Mouse (Mus musculus) E14TG2a.4 (cell line): ENCODE results near the gene Notch1.
A peak's percentile ranks its signal among the peaks of the same experiment; 100 is the strongest.

Source experiments
- H3K27me3 ChIP-seq: 2 replicates; pipeline ENCODE4 v1.6.1; 2014; ENCODE audit warnings: low read length, control low read depth; ENCODE audit not compliant: insufficient read depth
- H3K36me3 ChIP-seq: 2 replicates; pipeline ENCODE4 v1.6.1; 2014; ENCODE audit warnings: low read length, control low read depth; ENCODE audit not compliant: insufficient read depth
- H3K4me1 ChIP-seq: replicated peaks from 2 replicates; pipeline ENCODE4 v1.6.1; 2014; ENCODE audit warnings: low read depth, low read length, control low read depth
- H3K4me3 ChIP-seq: replicated peaks from 2 replicates; pipeline ENCODE4 v1.5.1; 2014; ENCODE audit warnings: mild to moderate bottlenecking, low read length
- H3K9me3 ChIP-seq: 2 replicates; pipeline ENCODE4 v1.6.1; 2014; ENCODE audit warnings: low read length, control low read depth
- CTCF ChIP-seq: conservative IDR thresholded peaks from 2 replicates; pipeline ENCODE4 v1.5.1; 2014; ENCODE audit warnings: low read length
- NANOG ChIP-seq: IDR thresholded peaks from 2 replicates; pipeline ENCODE4 v1.6.1; 2014; ENCODE audit warnings: borderline replicate concordance, low read length, mixed read lengths
- POU5F1 ChIP-seq: IDR thresholded peaks from 2 replicates; pipeline ENCODE4 v1.6.1; 2014; ENCODE audit warnings: low read length, borderline replicate concordance

Gene Notch1

GRCm38 (mm10) chr2:26501651-26502141 is 14.8 kb downstream of the Notch1 start:
- Histone ChIP-seq H3K4me3 (peak overlapping the region; percentile 97), H3K9me3 (no peaks in the 10 kb centered on the region), H3K36me3 (peaks cover 37% of the 10 kb centered on the region), H3K27me3 (peaks cover 11% of the 10 kb centered on the region), H3K4me1 (peaks cover 84% of the 10 kb centered on the region)
- no peak for TF ChIP-seq NANOG
- no peak for TF ChIP-seq CTCF
- TF ChIP-seq POU5F1 = no peak

GRCm38 (mm10) chr2:26500599-26501370 is 15.7 kb downstream of the Notch1 start:
- no peaks in the 10 kb centered on the region for H3K9me3 ChIP-seq
- no peak for TF ChIP-seq CTCF
- 0 out of 2 replicates have a peak, but pooled peaks have one; percentile 8 for TF ChIP-seq NANOG
- peaks cover 84% of the 10 kb centered on the region for H3K4me1 ChIP-seq
- H3K27me3 ChIP-seq = peaks cover 11% of the 10 kb centered on the region
- H3K36me3 ChIP-seq = peaks cover 46% of the 10 kb centered on the region
- H3K4me3 ChIP-seq = peak overlapping the region; percentile 97

- Histone ChIP-seq H3K4me3 (peak overlapping the region; percentile 97), H3K9me3 (no peaks in the 10 kb centered on the region), H3K27me3 (peaks cover 9% of the 10 kb centered on the region), H3K36me3 (peaks cover 51% of the 10 kb centered on the region), H3K4me1 (peaks cover 84% of the 10 kb centered on the region)
- TF ChIP-seq NANOG (no peak), CTCF (no peak), POU5F1 (no peak)
These were observed 16.4 kb downstream of the Notch1 start for GRCm38 (mm10) chr2:26500027-26500598.

DNA sequence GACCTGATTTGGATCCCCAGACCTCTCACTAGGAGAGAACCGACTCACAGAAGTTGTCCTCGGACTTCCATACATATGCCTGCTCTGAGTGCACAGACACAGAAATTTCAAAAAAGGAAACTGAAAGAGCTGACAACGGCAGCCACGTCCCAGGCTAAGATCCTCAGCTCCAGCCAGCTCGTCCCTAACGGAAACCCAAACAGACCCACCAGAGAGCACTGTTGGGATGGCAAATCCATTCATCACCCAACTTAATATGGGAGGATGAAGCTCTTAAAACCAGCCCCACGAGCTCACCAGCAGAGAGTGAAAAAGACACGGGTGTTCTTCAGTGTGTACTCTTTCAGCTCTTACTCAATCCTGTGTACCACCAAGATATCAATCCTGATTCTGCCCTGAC is 17.8 kb downstream of the Notch1 start:
- H3K36me3 ChIP-seq = peaks cover 58% of the 10 kb centered on the region
- no peak overlapping the region for H3K4me3 ChIP-seq
- peaks cover 87% of the 10 kb centered on the region for H3K4me1 ChIP-seq
- peaks cover 8% of the 10 kb centered on the region; the same call in 1 of the 2 replicates for H3K27me3 ChIP-seq
- no peaks in the 10 kb centered on the region for H3K9me3 ChIP-seq
- TF ChIP-seq NANOG = no peak

DNA sequence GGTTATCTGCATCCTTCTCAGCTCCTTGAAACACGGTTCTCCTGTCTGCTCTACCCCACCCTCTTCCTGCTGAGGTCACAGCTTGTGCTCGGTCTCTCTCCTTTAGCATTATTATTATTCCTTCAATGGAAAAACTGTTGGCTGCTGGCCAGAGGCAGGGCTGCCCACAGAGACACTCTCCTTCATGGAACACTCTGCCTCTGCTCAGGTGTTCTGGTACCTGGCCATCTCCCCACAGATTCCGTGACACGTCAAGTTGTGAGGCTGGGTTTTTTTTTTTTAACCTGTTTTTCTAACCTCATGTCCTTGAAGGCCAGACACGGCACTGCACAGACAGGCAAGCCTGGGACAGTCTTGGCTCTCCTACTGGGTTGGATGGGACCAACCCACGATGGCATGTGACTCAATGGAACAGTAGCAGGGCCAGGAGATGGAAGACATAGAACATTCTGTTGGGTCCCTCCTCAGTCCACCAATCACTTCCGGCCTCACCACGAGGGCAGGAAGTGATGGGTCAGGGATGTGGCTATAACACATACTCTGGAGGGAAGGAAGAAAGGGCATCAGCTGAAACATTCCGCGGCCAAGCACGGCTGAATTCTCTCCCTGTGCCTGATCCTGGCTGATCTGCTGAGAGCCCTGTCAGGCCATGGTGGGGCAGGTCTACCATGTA is 18.5 kb downstream of the Notch1 start:
- Histone ChIP-seq H3K27me3 (peaks cover 6% of the 10 kb centered on the region; the same call in 1 of the 2 replicates), H3K4me1 (peaks cover 94% of the 10 kb centered on the region), H3K9me3 (no peaks in the 10 kb centered on the region), H3K36me3 (peaks cover 58% of the 10 kb centered on the region), H3K4me3 (0 out of 2 replicates have a peak overlapping the region, but pooled peaks have one; percentile 17)
- TF ChIP-seq CTCF = no peak
- TF ChIP-seq POU5F1 = no peak
- TF ChIP-seq NANOG = no peak

GRCm38 (mm10) chr2:26496451-26496850 is 20.0 kb downstream of the Notch1 start:
- Histone ChIP-seq H3K4me3 (no peak overlapping the region), H3K9me3 (no peaks in the 10 kb centered on the region), H3K4me1 (peaks cover 99% of the 10 kb centered on the region), H3K27me3 (no peaks in the 10 kb centered on the region), H3K36me3 (peaks cover 61% of the 10 kb centered on the region)
- no peak for TF ChIP-seq NANOG
- no peak for TF ChIP-seq CTCF
- TF ChIP-seq POU5F1 = no peak

DNA sequence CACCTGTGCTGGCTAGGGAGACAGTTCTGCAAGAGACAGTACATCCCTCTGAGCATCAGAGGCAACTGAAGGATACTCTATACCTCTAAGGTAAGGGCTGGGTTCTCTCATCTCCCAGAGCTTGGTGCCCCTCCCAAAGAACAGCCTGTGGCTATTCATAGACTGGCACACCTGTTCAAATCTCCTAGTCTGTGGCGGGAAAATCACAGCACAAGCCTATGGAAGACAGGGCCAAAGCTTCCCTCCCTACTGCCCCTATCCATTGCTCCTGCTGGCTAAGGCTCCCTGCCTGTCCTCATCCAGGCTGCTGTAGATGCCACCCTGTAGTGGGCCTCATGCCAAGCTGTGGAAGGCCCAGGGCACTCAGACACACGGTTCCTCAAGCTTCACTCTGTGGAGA is 20.8 kb downstream of the Notch1 start:
- Histone ChIP-seq H3K4me3 (no peak overlapping the region), H3K9me3 (no peaks in the 10 kb centered on the region), H3K36me3 (peaks cover 61% of the 10 kb centered on the region), H3K4me1 (peaks cover 99% of the 10 kb centered on the region), H3K27me3 (no peaks in the 10 kb centered on the region)
- TF ChIP-seq POU5F1 (no peak), NANOG (no peak), CTCF (no peak)

GRCm38 (mm10) chr2:26494991-26495390 is 21.5 kb downstream of the Notch1 start:
- peaks cover 99% of the 10 kb centered on the region for H3K4me1 ChIP-seq
- no peak for TF ChIP-seq NANOG
- TF ChIP-seq POU5F1 = no peak
- no peak for TF ChIP-seq CTCF
- H3K9me3 ChIP-seq = no peaks in the 10 kb centered on the region
- peaks cover 58% of the 10 kb centered on the region for H3K36me3 ChIP-seq
- H3K4me3 ChIP-seq = no peak overlapping the region
- H3K27me3 ChIP-seq = no peaks in the 10 kb centered on the region
